Mouse (Mus musculus): ENCODE results near the gene Tet3. TPM values are rescaled to one million over a fixed set of nuclear protein-coding genes. Genes with fewer than 3 reads are reported as not detected.

Tet3 gene
- polyA plus RNA-seq, 1 experiment from 2014 or later: 52.2 TPM

DNA sequence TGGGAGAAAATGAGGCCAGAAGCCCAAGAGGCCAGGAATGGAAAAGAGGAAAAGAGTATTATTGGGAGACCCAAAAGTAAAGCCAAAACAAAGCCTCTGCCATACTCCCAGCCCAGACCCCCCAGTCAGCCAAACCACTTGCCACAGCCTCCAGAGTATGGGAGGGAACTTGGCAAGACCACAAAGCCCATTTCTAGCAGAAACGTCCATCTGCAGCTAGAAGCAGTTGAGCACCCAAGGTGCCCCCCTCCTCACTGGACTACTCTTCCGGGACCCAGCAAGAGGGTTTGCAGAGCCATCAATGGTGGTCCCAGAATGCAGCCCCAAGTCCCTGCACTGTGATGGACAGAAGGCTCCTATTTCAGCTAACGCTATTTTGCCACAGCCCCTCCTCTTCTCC lies 21.1 kb downstream of the Tet3 start:
- H3K4me2 ChIP-seq (replicated peaks): peak overlapping the region; percentile 79
- 30% methylated on average over 3 of the region's 3 CpGs for WGBS
- no peak for DNase-seq (ENCODE audit: low spot score)
- H3K27ac ChIP-seq: no peak overlapping the region
- H3K9ac ChIP-seq: no peak overlapping the region
- no peaks in the 10 kb centered on the region for H3K9me3 ChIP-seq (ENCODE audit: control insufficient read depth, low read length)
- no peaks in the 10 kb centered on the region for H3K27me3 ChIP-seq (ENCODE audit: control insufficient read depth, insufficient read depth, low read length)
- H3K4me1 ChIP-seq (replicated peaks; ENCODE audit: control insufficient read depth, insufficient read depth, low read length): peaks cover 77% of the 10 kb centered on the region
- H3K4me3 ChIP-seq (replicated peaks; ENCODE audit: low read length): no peak overlapping the region
- ATAC-seq (ENCODE audit: low FRiP score): no peak
- H3K36me3 ChIP-seq (replicated peaks; ENCODE audit: control insufficient read depth, insufficient read depth): peaks cover 8% of the 10 kb centered on the region; the same call in 1 of the 2 replicates

GRCm38 (mm10) chr6:83437225-83437624 lies 21.7 kb downstream of the Tet3 start:
- peaks cover 8% of the 10 kb centered on the region; the same call in 1 of the 2 replicates for H3K36me3 ChIP-seq (replicated peaks; ENCODE audit: control insufficient read depth, insufficient read depth)
- H3K4me1 ChIP-seq (replicated peaks; ENCODE audit: control insufficient read depth, insufficient read depth, low read length): peaks cover 75% of the 10 kb centered on the region
- ATAC-seq (ENCODE audit: low FRiP score) (no peak), DNase-seq (ENCODE audit: low spot score) (no peak)
- H3K27me3 ChIP-seq (ENCODE audit: control insufficient read depth, insufficient read depth, low read length): no peaks in the 10 kb centered on the region
- no peaks in the 10 kb centered on the region for H3K9me3 ChIP-seq (ENCODE audit: control insufficient read depth, low read length)
- H3K27ac ChIP-seq: no peak overlapping the region
- no peak overlapping the region for H3K9ac ChIP-seq
- H3K4me2 ChIP-seq (replicated peaks): no peak overlapping the region
- WGBS: 76% methylated on average over 3 of the region's 3 CpGs
- H3K4me3 ChIP-seq (replicated peaks; ENCODE audit: low read length): no peak overlapping the region

- Histone ChIP-seq H3K9ac (no peak overlapping the region), H3K36me3 (replicated peaks; ENCODE audit: control insufficient read depth, insufficient read depth) (peaks cover 8% of the 10 kb centered on the region; the same call in 1 of the 2 replicates), H3K4me3 (replicated peaks; ENCODE audit: low read length) (no peak overlapping the region), H3K27me3 (ENCODE audit: control insufficient read depth, insufficient read depth, low read length) (no peaks in the 10 kb centered on the region), H3K4me2 (replicated peaks) (no peak overlapping the region), H3K4me1 (replicated peaks; ENCODE audit: control insufficient read depth, insufficient read depth, low read length) (peaks cover 70% of the 10 kb centered on the region), H3K9me3 (ENCODE audit: control insufficient read depth, low read length) (no peaks in the 10 kb centered on the region), H3K27ac (no peak overlapping the region)
- WGBS: 80% methylated on average over 4 of the region's 4 CpGs
- DNase-seq (ENCODE audit: low spot score) (no peak), ATAC-seq (ENCODE audit: low FRiP score) (no peak)
These were observed 22.3 kb downstream of the Tet3 start for GRCm38 (mm10) chr6:83436547-83436946.

- Histone ChIP-seq H3K9ac (peak overlapping the region; percentile 17; the same call in 1 of the 2 replicates), H3K9me3 (ENCODE audit: control insufficient read depth, low read length) (no peaks in the 10 kb centered on the region), H3K27ac (peak overlapping the region; percentile 57), H3K4me2 (replicated peaks) (0 out of 2 replicates have a peak overlapping the region, but pooled peaks have one; percentile 12), H3K27me3 (ENCODE audit: control insufficient read depth, insufficient read depth, low read length) (no peaks in the 10 kb centered on the region), H3K36me3 (replicated peaks; ENCODE audit: control insufficient read depth, insufficient read depth) (peaks cover 8% of the 10 kb centered on the region; the same call in 1 of the 2 replicates), H3K4me1 (replicated peaks; ENCODE audit: control insufficient read depth, insufficient read depth, low read length) (peaks cover 65% of the 10 kb centered on the region), H3K4me3 (replicated peaks; ENCODE audit: low read length) (no peak overlapping the region)
- DNase-seq (ENCODE audit: low spot score) (no peak), ATAC-seq (ENCODE audit: low FRiP score) (no peak)
- WGBS: 20% methylated on average over 5 of the region's 5 CpGs
These were observed 23.7 kb downstream of the Tet3 start for GRCm38 (mm10) chr6:83435174-83435573.

DNA sequence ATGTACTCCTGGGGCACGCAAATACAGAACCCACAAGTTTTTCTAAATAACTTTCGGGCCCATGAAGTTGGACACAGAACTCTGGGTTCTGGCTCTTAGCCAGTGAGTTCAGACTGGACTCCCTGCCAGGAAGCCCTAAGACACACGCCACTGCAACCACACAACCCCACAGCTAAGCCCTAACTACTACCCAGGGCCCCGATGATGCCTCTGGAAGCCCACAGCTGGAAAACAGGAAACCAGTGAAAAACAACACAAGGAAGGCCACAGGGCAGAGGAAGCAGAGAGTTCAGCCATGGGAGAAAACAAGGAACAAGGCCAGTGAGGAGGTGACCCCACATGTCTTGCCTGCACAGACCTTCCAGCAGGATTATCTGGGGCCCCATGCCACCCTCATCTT lies 25.3 kb downstream of the Tet3 start:
- Histone ChIP-seq H3K27ac (no peak overlapping the region), H3K4me2 (replicated peaks) (no peak overlapping the region), H3K9me3 (ENCODE audit: control insufficient read depth, low read length) (no peaks in the 10 kb centered on the region), H3K4me3 (replicated peaks; ENCODE audit: low read length) (no peak overlapping the region), H3K36me3 (replicated peaks; ENCODE audit: control insufficient read depth, insufficient read depth) (peaks cover 13% of the 10 kb centered on the region; the same call in 1 of the 2 replicates), H3K27me3 (ENCODE audit: control insufficient read depth, insufficient read depth, low read length) (no peaks in the 10 kb centered on the region), H3K4me1 (replicated peaks; ENCODE audit: control insufficient read depth, insufficient read depth, low read length) (peaks cover 57% of the 10 kb centered on the region), H3K9ac (no peak overlapping the region)
- 84% methylated on average over 4 of the region's 4 CpGs for WGBS
- ATAC-seq (ENCODE audit: low FRiP score): no peak
- no peak for DNase-seq (ENCODE audit: low spot score)

DNA sequence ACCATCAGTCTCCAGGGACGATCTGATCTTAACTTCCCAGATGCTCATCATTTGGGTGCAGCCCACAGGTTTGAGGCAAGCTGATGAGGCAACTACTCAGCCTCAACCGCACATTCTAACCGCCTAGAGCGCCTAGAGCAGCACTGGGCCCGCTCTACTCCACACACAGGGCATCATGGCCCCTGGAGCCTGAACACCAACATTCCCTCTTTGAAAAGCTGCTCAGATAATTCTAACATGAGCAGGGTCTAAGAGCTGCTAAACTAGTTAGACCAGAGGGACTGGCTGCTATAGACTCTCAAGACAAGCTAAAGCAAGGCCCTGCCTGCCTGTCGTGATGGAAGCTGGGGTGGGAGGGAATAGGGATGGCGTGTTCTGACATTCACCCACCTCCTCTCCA lies 25.9 kb downstream of the Tet3 start:
- Histone ChIP-seq H3K27ac (no peak overlapping the region), H3K4me3 (replicated peaks; ENCODE audit: low read length) (no peak overlapping the region), H3K4me2 (replicated peaks) (no peak overlapping the region), H3K9ac (no peak overlapping the region), H3K9me3 (ENCODE audit: control insufficient read depth, low read length) (no peaks in the 10 kb centered on the region), H3K4me1 (replicated peaks; ENCODE audit: control insufficient read depth, insufficient read depth, low read length) (peaks cover 57% of the 10 kb centered on the region), H3K27me3 (ENCODE audit: control insufficient read depth, insufficient read depth, low read length) (no peaks in the 10 kb centered on the region), H3K36me3 (replicated peaks; ENCODE audit: control insufficient read depth, insufficient read depth) (peaks cover 13% of the 10 kb centered on the region; the same call in 1 of the 2 replicates)
- ATAC-seq (ENCODE audit: low FRiP score) (no peak), DNase-seq (ENCODE audit: low spot score) (no peak)
- WGBS: 87% methylated on average over 7 of the region's 7 CpGs

DNA sequence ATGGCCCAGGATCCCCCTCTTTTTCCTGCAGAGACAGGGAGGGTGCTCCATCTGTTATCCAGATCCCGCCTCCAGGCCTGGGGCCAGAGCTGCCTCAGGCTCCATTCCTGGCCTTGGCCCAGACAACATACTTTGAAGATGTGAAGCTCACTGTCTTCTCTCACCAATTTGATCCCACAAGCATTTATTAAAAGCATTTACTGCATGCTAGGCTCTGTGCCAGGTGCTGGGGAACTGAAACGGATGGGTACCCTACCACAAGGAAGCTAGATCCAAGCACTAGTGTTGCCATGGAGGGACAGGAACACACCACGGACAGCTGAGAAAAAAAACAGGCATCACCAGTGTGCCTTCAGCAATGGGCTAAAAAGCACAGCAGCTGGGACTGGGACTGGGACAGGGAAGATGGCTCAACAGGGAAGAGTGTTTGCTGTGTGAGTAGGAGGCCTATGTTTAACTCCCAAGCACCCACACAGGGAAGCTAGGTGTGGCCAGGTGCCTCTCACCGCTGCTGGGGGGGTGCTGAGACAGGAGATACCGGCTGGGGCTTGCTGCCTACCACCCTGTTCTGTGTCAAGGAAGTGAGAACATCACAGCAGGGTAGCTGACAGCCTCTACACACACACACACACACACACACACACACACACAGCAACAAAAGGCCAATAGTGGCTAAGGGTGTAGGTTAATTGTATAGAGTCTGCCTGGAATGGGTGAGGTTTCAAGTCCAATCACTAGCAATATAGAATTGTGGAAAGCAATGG lies 30.7 kb downstream of the Tet3 start:
- ATAC-seq (ENCODE audit: low FRiP score) (peak; percentile 68; the same call in 1 of the 2 replicates), DNase-seq (ENCODE audit: low spot score) (peak; percentile 62)
- no peak overlapping the region for H3K9ac ChIP-seq
- H3K36me3 ChIP-seq (replicated peaks; ENCODE audit: control insufficient read depth, insufficient read depth): peaks cover 14% of the 10 kb centered on the region; the same call in 1 of the 2 replicates
- no peaks in the 10 kb centered on the region for H3K9me3 ChIP-seq (ENCODE audit: control insufficient read depth, low read length)
- H3K27me3 ChIP-seq (ENCODE audit: control insufficient read depth, insufficient read depth, low read length): no peaks in the 10 kb centered on the region
- H3K4me3 ChIP-seq (replicated peaks; ENCODE audit: low read length): no peak overlapping the region
- H3K27ac ChIP-seq: peak overlapping the region; percentile 72
- 38% methylated on average over 5 of the region's 5 CpGs for WGBS
- no peak overlapping the region; the same call in 1 of the 2 replicates for H3K4me2 ChIP-seq (replicated peaks)
- peaks cover 38% of the 10 kb centered on the region for H3K4me1 ChIP-seq (replicated peaks; ENCODE audit: control insufficient read depth, insufficient read depth, low read length)

DNA sequence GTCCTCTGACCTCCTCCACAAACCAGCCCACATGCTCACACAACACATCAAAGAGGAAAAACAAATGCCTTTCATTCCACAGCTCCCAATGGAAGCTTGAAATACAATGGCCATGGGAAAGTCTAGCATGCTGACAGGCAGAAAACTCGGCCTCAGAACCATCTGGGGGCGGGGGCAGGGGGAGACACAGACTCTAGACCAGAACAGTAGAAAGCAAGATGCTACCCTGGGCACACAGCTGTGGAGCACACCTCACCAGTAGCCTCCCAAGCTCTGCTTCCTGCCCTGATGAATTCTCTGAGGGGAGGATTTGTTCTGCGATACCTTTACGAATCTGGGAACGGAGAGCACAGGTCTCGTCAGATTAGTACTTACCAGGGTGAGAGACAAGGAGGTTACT lies 31.4 kb downstream of the Tet3 start:
- Histone ChIP-seq H3K36me3 (replicated peaks; ENCODE audit: control insufficient read depth, insufficient read depth) (peaks cover 14% of the 10 kb centered on the region; the same call in 1 of the 2 replicates), H3K27ac (peak overlapping the region; percentile 72), H3K4me1 (replicated peaks; ENCODE audit: control insufficient read depth, insufficient read depth, low read length) (peaks cover 37% of the 10 kb centered on the region), H3K9ac (no peak overlapping the region), H3K4me2 (replicated peaks) (no peak overlapping the region), H3K9me3 (ENCODE audit: control insufficient read depth, low read length) (no peaks in the 10 kb centered on the region), H3K4me3 (replicated peaks; ENCODE audit: low read length) (no peak overlapping the region), H3K27me3 (ENCODE audit: control insufficient read depth, insufficient read depth, low read length) (no peaks in the 10 kb centered on the region)
- 0 out of 2 replicates have a peak, but pooled peaks have one; percentile 12 for ATAC-seq (ENCODE audit: low FRiP score)
- WGBS: 42% methylated on average over 6 of the region's 6 CpGs
- no peak for DNase-seq (ENCODE audit: low spot score)

DNA sequence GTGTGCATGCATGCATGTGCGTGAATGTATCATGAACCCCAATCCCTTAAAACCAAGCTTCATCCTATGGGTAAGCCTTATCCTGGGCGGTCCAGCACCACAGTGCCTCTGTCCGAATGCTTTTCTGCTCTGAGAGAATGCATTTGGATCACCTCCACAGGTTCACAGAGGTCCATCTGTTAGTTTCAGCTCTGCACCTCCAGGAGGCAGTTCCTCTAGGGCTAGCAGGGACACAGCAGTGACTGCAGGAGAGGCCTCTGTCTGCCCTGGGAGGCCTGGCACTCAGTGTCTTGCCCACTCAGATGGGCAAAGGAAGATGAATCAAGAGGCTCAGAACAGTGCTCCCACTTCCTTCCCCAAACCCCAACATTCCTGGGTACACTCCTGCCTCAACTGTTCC lies 32.3 kb downstream of the Tet3 start:
- ATAC-seq (ENCODE audit: low FRiP score) (no peak), DNase-seq (ENCODE audit: low spot score) (no peak)
- Histone ChIP-seq H3K4me2 (replicated peaks) (no peak overlapping the region), H3K9ac (no peak overlapping the region), H3K4me1 (replicated peaks; ENCODE audit: control insufficient read depth, insufficient read depth, low read length) (peaks cover 43% of the 10 kb centered on the region), H3K9me3 (ENCODE audit: control insufficient read depth, low read length) (no peaks in the 10 kb centered on the region), H3K4me3 (replicated peaks; ENCODE audit: low read length) (no peak overlapping the region), H3K27me3 (ENCODE audit: control insufficient read depth, insufficient read depth, low read length) (no peaks in the 10 kb centered on the region), H3K27ac (no peak overlapping the region), H3K36me3 (replicated peaks; ENCODE audit: control insufficient read depth, insufficient read depth) (peaks cover 17% of the 10 kb centered on the region; the same call in 1 of the 2 replicates)
- WGBS: 92% methylated on average over 3 of the region's 3 CpGs

All from hindbrain, embryonic 14.5 days (tissue).